ENCODE assay signal across 8 mouse cellular contexts in the genomic region with DNA sequence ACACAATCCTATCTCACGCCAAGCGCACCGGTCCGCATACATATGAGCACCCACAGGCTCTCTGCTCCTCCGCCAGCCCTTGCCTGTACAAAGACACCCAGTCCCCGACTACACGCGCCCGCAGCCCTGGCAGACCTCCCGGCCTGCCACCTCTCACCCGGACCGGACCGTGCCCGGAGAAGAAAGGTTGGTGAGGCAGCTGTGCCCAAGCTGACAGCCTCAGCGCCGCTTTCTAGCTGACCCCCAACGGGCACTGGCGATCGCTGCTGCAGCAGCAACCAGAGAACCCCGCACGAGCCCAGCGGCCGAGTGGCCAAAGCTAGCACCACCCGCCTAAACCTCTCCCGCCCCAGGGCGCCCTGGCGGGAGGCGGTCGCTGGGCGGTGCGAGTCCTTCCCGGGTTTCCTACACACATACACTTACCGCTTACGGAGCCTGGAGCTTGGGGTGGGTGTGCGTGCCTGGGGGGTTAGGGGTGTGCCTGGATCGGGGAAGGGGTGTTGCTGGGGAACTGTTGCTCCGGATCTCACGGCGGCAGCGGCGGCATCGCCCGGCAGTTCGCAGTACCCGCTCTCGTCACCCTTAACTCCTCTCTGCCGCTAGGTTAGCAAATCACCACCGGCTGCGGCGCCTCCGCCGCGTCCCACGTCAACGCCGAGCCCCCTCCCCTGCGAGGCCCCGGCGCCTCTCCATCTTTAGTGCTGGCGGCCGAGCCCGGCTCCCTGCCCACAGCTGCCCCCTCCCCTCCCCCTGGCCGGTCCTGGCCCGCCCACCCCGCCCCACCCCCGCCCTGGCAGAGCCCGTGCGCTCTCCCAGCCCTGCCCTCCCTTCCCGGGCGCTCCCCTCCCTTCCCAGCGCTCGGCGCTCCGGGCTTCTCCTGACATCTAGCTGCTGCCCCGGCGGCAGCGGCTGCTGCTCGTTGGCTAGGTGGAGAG. TPM values are rescaled to one million over a fixed set of nuclear protein-coding genes. Genes with fewer than 3 reads are reported as not detected.
A peak's percentile ranks its signal among the peaks of the same experiment; 100 is the strongest.
DNase-seq lines count a peak whose midpoint lies in the region; ATAC-seq lines count a peak whose summit lies in the region.

Gene Zbtb16, minus strand, starts transcription at position 592 of the 935 bp plus-strand sequence.

- no peaks in the 10 kb centered on the region for H3K36me3 ChIP-seq in intestine, embryonic 14.5 days (ENCODE audit: control insufficient read depth, insufficient read depth, low read length)
- H3K36me3 ChIP-seq in megakaryocyte, embryonic 14.5 days (replicated peaks; ENCODE audit: low read length) = peaks cover 28% of the 10 kb centered on the region

- peak; percentile 93 for DNase-seq in adrenal gland, postnatal 14 days
- DNase-seq in embryo, embryonic 10.5 days (ENCODE audit: low spot score) = peak; percentile 92
- peak; percentile 95 for DNase-seq in gastrocnemius, postnatal 25 days
- peak; percentile 86 for DNase-seq in intestine, embryonic 14.5 days (ENCODE audit: low spot score)
- DNase-seq in left cerebral cortex, postnatal 14 days (ENCODE audit: low spot score in 2 of 2) = peak; percentile 80 to 81
- DNase-seq in right cerebral cortex, postnatal 10 days (ENCODE audit: low spot score in 2 of 2) = peak; percentile 89 to 90
- no peak for DNase-seq in B cell, adult 2 months

- under 1% methylated on average over 72 of the region's 78 CpGs for WGBS in intestine, embryonic 14.5 days

- no peaks in the 10 kb centered on the region for H3K9me3 ChIP-seq in intestine, embryonic 14.5 days (ENCODE audit: control insufficient read depth, low read length)
- H3K9me3 ChIP-seq in megakaryocyte, embryonic 14.5 days = no peaks in the 10 kb centered on the region

- intact Hi-C loops in left cerebral cortex, postnatal 14 days (cut with DNase I) = loop anchor here (2.0 to 5.0 kb wide), 2 partner anchors 99 to 189 kb away; no protein-coding TSS in a partner anchor

- no peak within 1 kb of the TSS for H3K27ac ChIP-seq in intestine, embryonic 14.5 days (ENCODE audit: low read depth)

- ATAC-seq in intestine, embryonic 14.5 days (replicated peaks; ENCODE audit: low FRiP score, low TSS enrichment, low read depth) = peak; percentile 85

- peak within 1 kb of the TSS; percentile 95 for H3K4me2 ChIP-seq in intestine, embryonic 14.5 days (ENCODE audit: low read length)

- peaks cover 18% of the 10 kb centered on the region for H3K4me1 ChIP-seq in intestine, embryonic 14.5 days (replicated peaks; ENCODE audit: control insufficient read depth, insufficient read depth, low read length)
- H3K4me1 ChIP-seq in megakaryocyte, embryonic 14.5 days = peaks cover 58% of the 10 kb centered on the region

- peaks cover 61% of the 10 kb centered on the region for H3K27me3 ChIP-seq in intestine, embryonic 14.5 days (replicated peaks; ENCODE audit: control insufficient read depth, insufficient read depth, low read length)
- H3K27me3 ChIP-seq in megakaryocyte, embryonic 14.5 days (replicated peaks) = peaks cover 34% of the 10 kb centered on the region

- peak within 1 kb of the TSS; percentile 45 for H3K9ac ChIP-seq in intestine, embryonic 14.5 days (ENCODE audit: low read length)

- peak within 1 kb of the TSS; percentile 55 for H3K4me3 ChIP-seq in intestine, embryonic 14.5 days (ENCODE audit: low read depth, low read length)
- H3K4me3 ChIP-seq in megakaryocyte, embryonic 14.5 days (replicated peaks) = peak within 1 kb of the TSS; percentile 98

RNA-seq across cellular contexts. Expression of gene Zbtb16, which starts in this region (rescaled TPM):
- total RNA-seq in adrenal gland, postnatal 14 days (2021) = 88.9 and 109 TPM in 2 replicates
- total RNA-seq in gastrocnemius, postnatal 25 days (2021) = 100 to 1,000 TPM; 102 to 134 TPM
- 2.4 and 3.4 TPM in 2 replicates for polyA plus RNA-seq in intestine, embryonic 14.5 days (2014; fragmentation: Nextera tagmentation; extraction: Ambion mirVana)
- 10 to 100 TPM; 56.2 to 65.7 TPM for total RNA-seq in left cerebral cortex, postnatal 14 days (2021)
- polyA plus RNA-seq in megakaryocyte, embryonic 14.5 days (2012; ENCODE audit: insufficient read depth, low replicate concordance) = 1.00 and 1.8 TPM in 2 replicates

Comparison
In these comparisons a context has a peak if more than half of its experiments do, and no peak if none do; other contexts are left out.
1. DNase-seq: peak in adrenal gland, postnatal 14 days (single experiment), embryo, embryonic 10.5 days (single experiment), gastrocnemius, postnatal 25 days (single experiment), intestine, embryonic 14.5 days (single experiment), left cerebral cortex, postnatal 14 days (2 of 2) and right cerebral cortex, postnatal 10 days (2 of 2); none in B cell, adult 2 months (0 of 2).